Mouse (Mus musculus) duodenum, adult 2 months (tissue): Measurements from ENCODE around the gene Ccdc190. TPM values are rescaled to one million over a fixed set of nuclear protein-coding genes. Genes with fewer than 3 reads are reported as not detected.

Source experiments
- polyA plus RNA-seq: library from polyadenylated mRNA; depleted of rRNA; stranded (reverse); fragments of >200 nt; gene quantifications from 2 replicates; pipeline ENCODE4 v1.2.3, GENCODE M21; 2012; ENCODE audit warnings: low replicate concordance; rRNA removed

Ccdc190 gene
- polyA plus RNA-seq = 0.08 and 0.25 TPM in 2 replicates

DNA sequence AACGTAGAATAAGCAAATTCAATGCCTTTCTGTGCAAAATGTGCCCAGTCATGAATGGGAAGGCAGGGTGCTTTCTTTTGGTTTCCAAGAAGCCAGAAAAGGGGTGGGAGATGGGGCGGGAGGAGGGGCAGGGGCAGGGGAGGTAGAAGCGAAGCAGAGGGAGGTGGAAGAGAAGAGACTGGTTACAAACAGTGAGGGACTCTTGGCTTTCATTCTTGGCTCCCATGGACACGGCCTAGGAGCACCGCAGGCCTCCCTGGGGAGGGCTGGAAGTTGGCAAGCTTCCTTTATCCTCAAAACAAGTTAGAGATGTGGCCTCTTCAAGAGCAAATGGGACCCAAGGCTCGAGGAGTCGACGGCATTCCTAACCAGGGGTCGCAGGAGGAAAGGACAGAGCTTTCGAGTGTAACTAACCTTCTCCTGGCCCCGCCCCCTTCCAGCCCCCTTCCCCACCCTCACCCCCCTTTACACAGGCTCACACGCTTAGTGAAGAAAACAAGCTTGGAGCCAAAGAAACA is at the start of gene Ccdc190:
Gene Ccdc190 (plus strand): TSS at position 195 of the 518 bp plus-strand sequence.

DNA sequence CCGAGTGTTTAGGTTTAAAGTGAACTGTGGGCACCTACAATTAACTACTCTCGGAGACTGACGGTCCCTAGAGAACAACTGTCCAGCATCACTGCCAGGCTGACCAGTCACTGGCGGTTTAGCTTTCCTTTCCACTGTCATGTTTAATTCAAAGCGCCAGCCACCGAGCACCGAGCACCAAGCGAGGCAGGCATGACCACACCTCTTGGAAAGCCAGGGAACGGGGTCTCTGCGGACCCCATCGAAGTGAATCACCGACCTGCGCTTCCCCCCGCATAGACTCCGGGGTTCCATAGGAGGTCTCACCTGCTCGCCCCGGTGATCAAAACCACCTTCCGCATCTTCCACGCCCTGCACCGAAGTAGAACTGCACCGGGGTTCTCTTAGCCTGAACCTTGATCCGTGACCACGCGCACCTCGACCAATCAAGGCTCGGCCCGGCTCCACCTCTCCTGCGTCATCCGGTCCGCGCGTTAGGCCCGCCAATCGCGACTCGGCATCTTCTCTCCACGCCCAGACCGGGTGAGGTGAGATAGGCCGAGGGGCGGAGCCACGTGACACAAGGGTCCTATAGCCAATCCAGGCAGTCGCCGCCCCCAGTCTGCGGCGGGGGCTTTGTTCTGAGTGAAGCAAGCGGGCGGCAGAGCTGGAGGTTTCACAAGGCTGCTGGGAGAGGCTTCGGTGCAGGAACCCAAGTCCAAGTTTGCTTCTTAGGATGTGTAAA is 40.5 kb downstream of the Ccdc190 start, which contains the start of gene Hsd17b7:
Gene Hsd17b7 (minus strand): TSS at position 450 of the 724 bp plus-strand sequence.

Other genes with a start within 250 kb of the Ccdc190 start
- gene Rgs4, start 181.0 kb upstream of the Ccdc190 start, polyA plus RNA-seq = 0.30 and 0.70 TPM in 2 replicates
- gene Hsd17b7, start 40.6 kb downstream of the Ccdc190 start, polyA plus RNA-seq = 1.9 and 2.3 TPM in 2 replicates
- 1.5 and 3.7 TPM in 2 replicates for gene Ddr2, start 182.1 kb downstream of the Ccdc190 start, polyA plus RNA-seq
- 9.1 and 11.6 TPM in 2 replicates for gene Uap1, start 246.3 kb downstream of the Ccdc190 start, polyA plus RNA-seq